Mouse (Mus musculus): ENCODE measurements around the gene Wdr82.

The Wdr82 gene

GRCm38 (mm10) chr9:106222994-106223393 lies 52.3 kb downstream of the Wdr82 start:
- DNase-seq (ENCODE audit: extremely low read depth, low read depth): no peak

GRCm38 (mm10) chr9:106225469-106226150 lies 54.9 kb downstream of the Wdr82 start:
- no peak for DNase-seq (ENCODE audit: extremely low read depth, low read depth)

- no peak for DNase-seq (ENCODE audit: extremely low read depth, low read depth)
Observed at GRCm38 (mm10) chr9:106226151-106226682, 55.5 kb downstream of the Wdr82 start.

- no peak for DNase-seq (ENCODE audit: extremely low read depth, low read depth)
Observed at GRCm38 (mm10) chr9:106227790-106228429, 57.2 kb downstream of the Wdr82 start.

GRCm38 (mm10) chr9:106230051-106230733 lies 59.5 kb downstream of the Wdr82 start:
- DNase-seq (ENCODE audit: extremely low read depth, low read depth): no peak

- DNase-seq (ENCODE audit: extremely low read depth, low read depth): no peak
Observed at GRCm38 (mm10) chr9:106230734-106231106, 60.0 kb downstream of the Wdr82 start.

- DNase-seq (ENCODE audit: extremely low read depth, low read depth): no peak
Observed at GRCm38 (mm10) chr9:106231220-106231619, 60.5 kb downstream of the Wdr82 start.

- DNase-seq (ENCODE audit: extremely low read depth, low read depth): no peak
Observed at GRCm38 (mm10) chr9:106231816-106232215, 61.1 kb downstream of the Wdr82 start.

GRCm38 (mm10) chr9:106232956-106233355 lies 62.2 kb downstream of the Wdr82 start:
- no peak for DNase-seq (ENCODE audit: extremely low read depth, low read depth)

GRCm38 (mm10) chr9:106233953-106234352 lies 63.2 kb downstream of the Wdr82 start:
- DNase-seq (ENCODE audit: extremely low read depth, low read depth): no peak

GRCm38 (mm10) chr9:106235194-106235830 lies 64.6 kb downstream of the Wdr82 start:
- DNase-seq (ENCODE audit: extremely low read depth, low read depth): no peak

- no peak for DNase-seq (ENCODE audit: extremely low read depth, low read depth)
Observed at GRCm38 (mm10) chr9:106236156-106236817, 65.6 kb downstream of the Wdr82 start.

GRCm38 (mm10) chr9:106236818-106237211 lies 66.1 kb downstream of the Wdr82 start:
- DNase-seq (ENCODE audit: extremely low read depth, low read depth): no peak

GRCm38 (mm10) chr9:106237401-106237800 lies 66.7 kb downstream of the Wdr82 start:
- DNase-seq (ENCODE audit: extremely low read depth, low read depth): no peak

GRCm38 (mm10) chr9:106237878-106238277 lies 67.2 kb downstream of the Wdr82 start:
- no peak for DNase-seq (ENCODE audit: extremely low read depth, low read depth)

Data from MEL-GATA-1-ER (cell line).